Mouse (Mus musculus) lung, adult 2 months (tissue): ENCODE measurements at regions not wholly inside any gene's neighbourhood (a gene's known extent, or its start where the extent isn't known, plus 50 kb on each side); places are given as distances from the start of the nearest gene placed in this dataset.

Experiments used
- DNase-seq: peaks from one replicate; pipeline ENCODE4 v3.0.0; 2022
- H3K4me1 ChIP-seq: fragments of 200-500 bp; 2 replicates; pipeline ENCODE4 v1.6.1; 2011; ENCODE audit warnings: low read length; ENCODE audit not compliant: control insufficient read depth, insufficient read depth
- H3K4me3 ChIP-seq: fragments of 200-500 bp; replicated peaks from 2 replicates; pipeline ENCODE3; 2011; ENCODE audit warnings: low read depth, mild to moderate bottlenecking, control low read depth, low read length; ENCODE audit errors: extremely low read depth
- CTCF ChIP-seq: fragments of 200-500 bp; IDR thresholded peaks from 2 replicates; pipeline ENCODE4 v1.5.1; 2011; ENCODE audit warnings: mild to moderate bottlenecking, low read length, control low read depth; ENCODE audit not compliant: insufficient read depth
- POLR2A ChIP-seq: fragments of 200-500 bp; IDR thresholded peaks from 2 replicates; pipeline ENCODE4 v1.6.1; 2011; ENCODE audit warnings: low read depth, mild to moderate bottlenecking, control low read depth, low read length, borderline replicate concordance; ENCODE audit errors: extremely low read depth
- WGBS: fragments of 180-500 bp; shearing (Covaris S2); methylation state at CpG from one replicate; pipeline ENCODE4 v1.1.7; 2018; 5-methylcytosine and 5-hydroxymethylcytosine counted together

DNA sequence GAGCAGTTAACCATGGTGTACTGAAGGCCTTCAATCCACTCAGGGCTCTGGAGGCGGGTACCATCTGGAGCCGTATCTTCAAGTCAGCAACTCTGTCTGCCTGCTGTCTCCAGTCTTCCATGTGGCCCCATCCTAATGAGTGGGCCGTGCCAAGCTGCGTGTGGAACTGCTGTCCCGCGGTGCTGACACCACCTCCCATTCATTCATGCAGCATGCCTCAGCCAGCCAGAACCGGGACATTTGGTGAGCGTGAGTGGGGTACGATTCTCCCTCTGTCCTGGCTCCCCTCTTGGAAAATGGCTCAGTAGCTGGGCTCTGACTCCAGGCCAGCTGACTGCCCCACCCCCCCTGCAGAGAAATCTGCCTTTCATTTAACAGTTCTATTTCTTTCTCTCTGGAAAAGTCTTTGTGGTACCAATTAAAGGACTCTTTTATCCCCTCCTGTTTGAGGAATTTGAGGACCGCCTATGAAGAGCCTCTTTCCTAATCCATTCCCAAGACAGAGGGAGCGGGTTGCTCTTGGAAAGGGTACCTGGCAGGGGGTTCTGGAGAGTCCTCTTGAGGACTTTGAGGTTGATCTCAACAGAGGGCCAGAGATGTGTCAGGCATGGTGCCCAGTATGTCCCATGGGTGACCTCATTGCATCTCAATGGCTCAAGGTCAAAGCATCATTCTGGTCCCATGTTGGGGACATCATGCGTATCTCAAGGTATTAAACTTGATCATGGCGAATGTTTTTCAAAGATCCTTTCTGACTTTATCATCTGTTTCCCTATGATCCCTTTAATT is 55.5 kb upstream of the Brd7 start:
- 61% methylated on average over 13 of the region's 13 CpGs for WGBS
- Histone ChIP-seq H3K4me3 (no peak overlapping the region), H3K4me1 (no peaks in the 10 kb centered on the region)
- TF ChIP-seq POLR2A (no peak), CTCF (no peak)
- no peak for DNase-seq

DNA sequence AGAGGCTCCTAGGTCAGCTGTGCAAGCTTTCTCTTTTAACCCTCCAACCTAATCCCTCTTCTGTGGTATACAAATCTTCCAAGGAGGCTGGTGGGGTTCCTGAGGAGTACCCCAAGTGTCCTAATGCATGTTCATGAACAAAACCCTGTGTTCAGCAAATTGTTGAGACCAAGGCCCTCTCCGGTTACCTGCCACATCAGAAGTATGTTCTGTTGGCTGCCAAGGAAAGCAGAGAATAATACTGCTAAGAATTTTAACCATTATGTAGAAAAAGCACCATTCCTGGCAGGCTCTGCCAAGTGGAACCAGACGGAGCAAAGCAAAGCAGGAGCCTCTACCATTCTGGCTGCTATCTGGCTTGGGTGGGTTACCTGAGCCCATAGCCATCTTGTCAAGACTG is 61.3 kb upstream of the Brd7 start:
- TF ChIP-seq POLR2A (no peak), CTCF (no peak)
- no peak for DNase-seq
- no peak overlapping the region for H3K4me3 ChIP-seq
- no peaks in the 10 kb centered on the region for H3K4me1 ChIP-seq
- 80% methylated on average over 2 of the region's 2 CpGs for WGBS

DNA sequence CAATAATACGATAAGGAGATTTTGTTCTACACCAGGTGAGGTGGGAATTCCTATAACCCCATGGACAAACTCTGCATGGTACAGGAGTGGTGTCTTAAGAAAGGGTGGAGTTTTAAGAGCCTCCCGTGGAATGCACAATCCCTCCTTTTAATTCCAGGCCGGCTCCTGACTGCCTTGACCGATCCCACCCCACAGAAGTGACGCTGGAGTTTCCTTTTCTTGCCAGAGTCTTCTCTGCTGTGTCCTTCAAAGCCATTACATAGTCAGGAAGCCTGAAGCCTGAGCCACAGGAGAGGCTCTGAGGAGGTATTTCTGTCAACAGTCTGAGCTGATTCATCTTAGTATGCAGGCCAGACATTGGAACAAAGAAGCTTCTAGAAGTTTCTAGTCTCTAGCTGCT is 66.6 kb upstream of the Brd7 start:
- 54% methylated on average over 5 of the region's 5 CpGs for WGBS
- no peaks in the 10 kb centered on the region for H3K4me1 ChIP-seq
- no peak for DNase-seq
- no peak for TF ChIP-seq POLR2A
- TF ChIP-seq CTCF = no peak
- H3K4me3 ChIP-seq = no peak overlapping the region

DNA sequence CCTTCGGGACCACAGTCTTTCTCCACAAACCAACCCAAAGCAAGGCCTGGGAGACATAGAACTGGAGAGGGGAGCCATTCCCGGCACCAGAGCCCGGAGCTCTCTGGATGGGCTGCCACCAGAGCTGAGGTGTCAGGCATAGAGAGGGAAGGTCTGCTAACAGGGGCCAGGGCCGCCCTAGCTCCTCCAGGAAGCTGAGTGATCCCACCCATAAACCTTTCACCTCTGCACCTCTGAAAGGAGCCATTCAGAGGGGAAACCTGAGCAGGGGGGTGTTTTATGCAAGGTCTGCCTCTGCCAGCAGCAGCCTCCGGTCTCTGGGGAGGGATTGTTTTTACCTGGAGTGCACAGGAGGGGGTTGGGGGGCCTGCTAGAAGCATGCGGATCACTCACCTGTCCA is 69.4 kb upstream of the Brd7 start:
- 67% methylated on average over 6 of the region's 6 CpGs for WGBS
- Histone ChIP-seq H3K4me1 (no peaks in the 10 kb centered on the region), H3K4me3 (no peak overlapping the region)
- TF ChIP-seq CTCF = no peak
- TF ChIP-seq POLR2A = no peak
- DNase-seq = no peak

DNA sequence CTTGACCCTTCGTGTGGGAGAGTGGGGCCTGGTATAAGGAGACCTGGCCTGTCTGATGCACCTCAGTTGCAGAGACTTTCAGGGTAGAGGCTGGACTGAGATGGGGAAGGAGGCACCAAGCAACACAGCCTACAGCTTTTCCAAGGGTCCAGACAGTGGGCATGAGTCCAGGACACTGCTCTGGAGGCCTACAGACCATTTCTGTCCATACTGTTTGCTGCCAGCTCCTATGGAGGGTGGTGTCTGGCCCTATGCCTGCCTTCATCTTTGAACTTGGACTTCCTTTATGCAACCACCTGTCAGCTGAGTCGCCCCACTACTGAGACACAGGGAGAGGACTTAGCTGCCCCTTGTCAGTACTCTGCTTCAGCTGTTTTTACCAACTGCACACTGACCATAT is 73.7 kb upstream of the Brd7 start:
- whole genome bisulfite sequencing = 83% methylated on average over 2 of the region's 2 CpGs
- H3K4me3 ChIP-seq = no peak overlapping the region
- DNase-seq = no peak
- no peak for TF ChIP-seq CTCF
- no peaks in the 10 kb centered on the region for H3K4me1 ChIP-seq

DNA sequence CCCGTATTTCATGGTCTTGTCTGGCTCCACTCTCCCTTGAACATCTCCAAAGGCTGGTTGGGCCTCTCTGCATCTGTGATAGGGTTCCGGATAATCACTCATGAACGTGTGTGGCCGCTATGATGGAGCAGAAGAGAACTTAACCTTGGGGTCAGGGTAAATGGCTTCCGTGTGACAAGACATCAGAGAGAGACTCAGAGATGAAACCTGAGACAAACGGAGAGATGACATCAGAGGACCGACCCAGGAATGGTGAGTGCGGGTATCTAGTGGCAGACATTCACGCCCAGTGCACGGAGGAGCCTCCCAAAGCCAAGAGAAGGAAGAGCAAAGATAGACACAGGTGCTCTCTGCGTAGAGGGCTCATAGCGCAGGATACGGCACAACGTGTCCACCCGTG is 78.2 kb upstream of the Brd7 start:
- H3K4me3 ChIP-seq = no peak overlapping the region
- H3K4me1 ChIP-seq = no peaks in the 10 kb centered on the region
- DNase-seq = no peak
- no peak for TF ChIP-seq CTCF
- TF ChIP-seq POLR2A = no peak
- 69% methylated on average over 15 of the region's 15 CpGs for WGBS

DNA sequence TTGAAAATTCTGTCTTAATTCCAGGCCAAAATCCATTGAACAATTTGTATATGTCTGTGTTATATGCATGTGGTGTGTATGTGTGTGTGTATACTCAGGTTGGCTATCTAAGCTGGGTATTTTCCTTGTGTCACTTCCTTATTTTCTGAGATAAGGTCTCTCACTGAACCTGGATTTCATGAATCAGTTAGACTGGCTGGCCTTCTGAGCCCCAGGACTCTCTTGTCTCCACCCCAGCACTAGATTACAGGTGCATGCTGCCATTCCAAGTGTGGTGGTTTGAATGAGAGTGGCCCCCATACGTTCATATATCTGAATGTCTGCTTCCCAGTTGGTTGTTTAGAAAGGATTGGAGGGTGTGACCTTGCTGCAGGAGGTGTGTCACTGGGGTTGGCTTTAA is 77.8 kb upstream of the Nkd1 start:
- TF ChIP-seq CTCF = no peak
- TF ChIP-seq POLR2A = no peak
- no peak for DNase-seq
- Histone ChIP-seq H3K4me3 (no peak overlapping the region), H3K4me1 (no peaks in the 10 kb centered on the region)
- 48% methylated on average over 1 of the region's 1 CpGs for WGBS

DNA sequence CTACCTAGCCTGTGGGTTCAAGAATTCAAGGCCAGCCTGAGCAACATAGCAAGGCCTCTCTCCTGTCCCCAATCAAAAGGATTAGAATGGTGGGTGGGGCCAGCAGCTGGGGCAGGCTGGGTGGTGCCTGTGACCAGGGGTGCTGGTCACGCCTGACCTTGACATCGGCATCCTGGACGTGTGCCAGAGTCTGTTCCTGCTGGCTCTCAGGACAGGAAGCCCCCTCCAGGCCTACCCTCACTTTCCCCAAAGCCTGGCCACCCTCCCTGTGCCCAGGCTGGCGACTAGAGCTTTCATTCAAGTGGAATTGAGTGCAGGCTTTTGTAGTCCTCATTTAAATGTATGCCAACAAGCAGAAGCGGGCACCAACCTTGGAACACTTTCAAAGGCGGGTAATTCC is 73.7 kb upstream of the Nkd1 start:
- WGBS = 27% methylated on average over 6 of the region's 6 CpGs
- TF ChIP-seq POLR2A (no peak), CTCF (no peak)
- peak; percentile 11 for DNase-seq
- Histone ChIP-seq H3K4me1 (0 out of 2 replicates have a peak, but pooled peaks cover 2% of the 10 kb centered on the region), H3K4me3 (no peak overlapping the region)

DNA sequence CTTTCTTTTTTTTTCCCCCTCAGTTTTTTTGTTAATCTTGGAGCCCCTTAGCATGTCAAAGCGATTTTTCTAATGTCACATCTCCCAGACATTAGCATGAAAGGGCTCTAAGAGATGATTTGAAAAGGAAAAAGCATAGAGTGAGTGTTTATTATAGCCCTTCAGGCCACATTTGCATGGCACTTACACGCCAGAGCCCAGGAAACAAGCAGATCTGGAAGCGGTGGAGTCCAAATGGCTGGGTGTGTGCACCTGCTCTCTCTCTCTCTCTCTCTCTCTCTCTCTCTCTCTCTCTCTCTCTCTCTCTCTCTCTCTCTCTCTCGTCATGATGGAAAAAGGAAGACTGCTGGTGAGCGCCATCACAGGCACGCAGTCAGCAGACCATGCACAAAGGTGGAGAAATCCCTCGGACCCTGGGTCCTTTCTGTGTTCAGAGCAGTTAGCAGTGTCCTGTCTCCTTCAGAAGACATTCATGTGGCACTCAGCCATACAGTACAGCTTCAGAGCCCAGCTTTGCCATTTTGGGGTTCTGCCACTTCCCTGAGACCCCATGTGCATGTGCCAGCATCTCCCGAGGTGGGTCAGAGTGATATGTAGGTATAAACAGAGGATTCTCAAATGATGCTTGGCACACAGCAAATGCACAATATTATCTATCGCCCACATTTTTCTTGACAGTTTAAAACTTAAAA is 73.2 kb upstream of the Nkd1 start:
- no peak for TF ChIP-seq CTCF
- TF ChIP-seq POLR2A = no peak
- H3K4me1 ChIP-seq = 0 out of 2 replicates have a peak, but pooled peaks cover 2% of the 10 kb centered on the region
- DNase-seq = no peak
- 72% methylated on average over 9 of the region's 9 CpGs for WGBS
- no peak overlapping the region for H3K4me3 ChIP-seq

DNA sequence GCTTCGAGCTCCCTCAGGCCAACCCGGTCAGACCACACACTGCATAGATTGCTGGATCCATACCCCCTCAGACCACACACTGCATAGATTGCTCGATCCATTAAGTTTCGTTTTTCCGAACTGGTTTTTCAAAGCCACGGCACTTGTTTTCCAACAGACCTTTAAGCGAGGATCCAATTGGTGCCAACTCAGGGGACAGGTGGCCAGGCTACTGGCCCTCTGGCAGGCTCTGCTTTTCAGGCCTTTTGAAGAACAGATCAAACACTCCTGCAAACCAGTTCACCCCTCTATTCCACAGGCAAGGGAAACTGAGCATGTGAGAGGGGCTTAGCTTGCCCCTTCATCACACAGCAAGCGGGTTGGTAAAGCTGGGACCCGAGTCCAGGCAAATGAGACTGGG is 72.2 kb upstream of the Nkd1 start:
- Histone ChIP-seq H3K4me1 (peaks cover 2% of the 10 kb centered on the region; the same call in 1 of the 2 replicates), H3K4me3 (no peak overlapping the region)
- 87% methylated on average over 9 of the region's 9 CpGs for WGBS
- no peak for TF ChIP-seq CTCF
- TF ChIP-seq POLR2A = no peak
- no peak for DNase-seq

DNA sequence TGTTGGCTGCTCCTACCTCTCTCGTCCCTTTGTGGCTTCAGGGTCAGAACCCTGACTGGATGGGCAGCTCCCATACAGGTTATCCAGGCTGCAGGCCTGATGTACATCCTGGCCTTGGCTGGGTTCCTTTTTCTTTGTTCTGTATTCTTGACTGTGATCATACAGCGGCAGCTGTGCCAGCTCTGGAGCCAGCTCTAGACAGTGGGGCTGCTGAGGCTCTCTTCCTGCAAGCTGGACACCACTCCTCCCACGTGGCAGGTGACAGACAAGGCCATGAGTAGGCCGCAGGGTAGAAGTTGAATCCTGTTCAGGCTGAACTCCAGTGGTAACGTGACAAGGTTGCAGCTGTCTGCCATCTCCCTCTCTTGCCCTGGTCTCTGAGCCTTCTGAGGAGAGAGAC is 71.6 kb upstream of the Nkd1 start:
- no peak for DNase-seq
- no peak overlapping the region for H3K4me3 ChIP-seq
- no peak for TF ChIP-seq CTCF
- no peak for TF ChIP-seq POLR2A
- 79% methylated on average over 5 of the region's 5 CpGs for WGBS
- H3K4me1 ChIP-seq = peaks cover 2% of the 10 kb centered on the region; the same call in 1 of the 2 replicates
